In genomic region chr15:82166240-82167100, GRCm38 (mm10) we compare ENCODE assay signal across 9 mouse cellular contexts. TPM values are rescaled to one million over a fixed set of nuclear protein-coding genes. Genes with fewer than 3 reads are reported as not detected.
A peak's percentile ranks its signal among the peaks of the same experiment; 100 is the strongest.
DNase-seq lines count a peak whose midpoint lies in the region; ATAC-seq and TF ChIP-seq lines count a peak whose summit lies in the region.
"Had no signal": no experiment of that assay in that cellular context is flagged by ENCODE, and none has a peak within 500 bp of the region (broad histone marks: within the 10 kb centered on the region; RNA-seq: fewer than 3 reads in every experiment).

No protein-coding gene starts in this region.

- no peak for TF ChIP-seq EP300 in stomach, postnatal 0 days (optimal IDR thresholded peaks at IDR 0.05)

- in situ Hi-C loops in ES-E14 (cut with MboI; ENCODE audit: low sequenced_read_pairs in 2 of 2, unreplicated experiment in 2 of 2), result no loop called here

- peak overlapping the region; percentile 23; the same call in 1 of the 2 replicates for H3K9ac ChIP-seq in heart, embryonic 14.5 days (ENCODE audit: low read length)
- H3K9ac ChIP-seq in ES-E14 (ENCODE audit: insufficient read depth, low read depth, low read length, poor library complexity, severe bottlenecking), result peak overlapping the region; percentile 76; the same call in 1 of the 2 replicates
- H3K9ac ChIP-seq in hindbrain, embryonic 15.5 days, result no peak overlapping the region
- peak overlapping the region; percentile 59 for H3K9ac ChIP-seq in liver, embryonic 13.5 days
- H3K9ac ChIP-seq in stomach, postnatal 0 days (ENCODE audit: low read length), result peak overlapping the region; percentile 27

- no peak for TF ChIP-seq CTCF in stomach, postnatal 0 days (IDR thresholded peaks at IDR 0.05; ENCODE audit: low read depth)

- no peak for ATAC-seq in heart, embryonic 14.5 days (ENCODE audit: insufficient number of reproducible peaks, insufficient read depth, low FRiP score, low read depth)
- ATAC-seq in hindbrain, embryonic 15.5 days (ENCODE audit: low FRiP score, low read depth), result no peak
- no peak for ATAC-seq in liver, embryonic 13.5 days (ENCODE audit: low read depth)
- no peak for ATAC-seq in stomach, postnatal 0 days (ENCODE audit: low FRiP score, low TSS enrichment)
- ATAC-seq: Patski had no signal

- no peak overlapping the region for H3K4me3 ChIP-seq in heart, embryonic 14.5 days (ENCODE audit: control insufficient read depth in 1 of 2, insufficient read depth in 1 of 2, low read depth in 1 of 2, low read length in 2 of 2)
- peak overlapping the region; percentile 32 to 40 for H3K4me3 ChIP-seq in ES-E14 (ENCODE audit: insufficient read depth in 1 of 2, low read depth in 1 of 2, low read length in 2 of 2, poor library complexity in 1 of 2, severe bottlenecking in 1 of 2)
- H3K4me3 ChIP-seq in hindbrain, embryonic 15.5 days, result no peak overlapping the region
- H3K4me3 ChIP-seq in liver, embryonic 13.5 days (replicated peaks), result peak overlapping the region; percentile 7
- H3K4me3 ChIP-seq in stomach, postnatal 0 days (ENCODE audit: low read depth, low read length), result no peak overlapping the region

- H3K4me1 ChIP-seq in heart, embryonic 14.5 days (ENCODE audit: control insufficient read depth in 2 of 2, insufficient read depth in 2 of 2, low read length in 2 of 2), result peaks cover 41 to 72% of the 10 kb centered on the region in 2 experiments
- H3K4me1 ChIP-seq in ES-E14 (ENCODE audit: control insufficient read depth in 2 of 2, insufficient read depth in 2 of 2, low read length in 2 of 2, poor library complexity in 1 of 2), result peaks cover 15 to 40% of the 10 kb centered on the region in 2 experiments
- peaks cover 60% of the 10 kb centered on the region for H3K4me1 ChIP-seq in hindbrain, embryonic 15.5 days (replicated peaks)
- H3K4me1 ChIP-seq in liver, embryonic 13.5 days (replicated peaks), result peaks cover 79% of the 10 kb centered on the region
- peaks cover 8% of the 10 kb centered on the region for H3K4me1 ChIP-seq in stomach, postnatal 0 days (replicated peaks; ENCODE audit: control insufficient read depth, insufficient read depth)

- no peaks in the 10 kb centered on the region for H3K9me3 ChIP-seq in heart, embryonic 14.5 days (ENCODE audit: control insufficient read depth, low read length)
- no peaks in the 10 kb centered on the region for H3K9me3 ChIP-seq in ES-E14 (ENCODE audit: control insufficient read depth, insufficient read depth, low read depth, low read length)
- H3K9me3 ChIP-seq in hindbrain, embryonic 15.5 days, result no peaks in the 10 kb centered on the region
- H3K9me3 ChIP-seq in liver, embryonic 13.5 days (replicated peaks), result no peaks in the 10 kb centered on the region
- no peaks in the 10 kb centered on the region for H3K9me3 ChIP-seq in stomach, postnatal 0 days (ENCODE audit: control insufficient read depth, low read length)

- no peak overlapping the region for H3K27ac ChIP-seq in heart, embryonic 14.5 days (replicated peaks in 1 of 2; ENCODE audit: control insufficient read depth in 1 of 2, insufficient read depth in 1 of 2, low read depth in 2 of 2, low read length in 2 of 2)
- H3K27ac ChIP-seq in ES-E14 (ENCODE audit: insufficient read depth, low read depth, low read length, poor library complexity, severe bottlenecking), result peak overlapping the region; percentile 56; the same call in 1 of the 2 replicates
- H3K27ac ChIP-seq in hindbrain, embryonic 15.5 days (replicated peaks), result peak overlapping the region; percentile 39; the same call in 1 of the 2 replicates
- H3K27ac ChIP-seq in liver, embryonic 13.5 days, result peak overlapping the region; percentile 93
- H3K27ac ChIP-seq in stomach, postnatal 0 days (replicated peaks), result peak overlapping the region; percentile 88

- no peak for DNase-seq in heart, postnatal 14 days
- DNase-seq in ES-E14 (ENCODE audit: low read depth, low spot score), result no peak
- no peak for DNase-seq in liver, embryonic 13.5 days
- peak; percentile 55 for DNase-seq in stomach, postnatal 0 days (ENCODE audit: low spot score)
- DNase-seq in ovary, adult 18-20 months (ENCODE audit: low spot score), result no peak
- DNase-seq in frontal cortex, postnatal 36 days (ENCODE audit: low spot score in 2 of 2), result no peak

- WGBS in heart, embryonic 14.5 days, result 66% methylated on average over 22 of the region's 22 CpGs
- WGBS in hindbrain, embryonic 15.5 days, result 46% methylated on average over 22 of the region's 22 CpGs
- WGBS in liver, embryonic 13.5 days (ENCODE audit: insufficient replicate concordance), result 66% methylated on average over 22 of the region's 22 CpGs
- WGBS in stomach, postnatal 0 days, result 40% methylated on average over 22 of the region's 22 CpGs

- H3K4me2 ChIP-seq in heart, embryonic 14.5 days (ENCODE audit: low read length), result 0 out of 2 replicates have a peak overlapping the region, but pooled peaks have one; percentile 11
- no peak overlapping the region for H3K4me2 ChIP-seq in hindbrain, embryonic 15.5 days
- peak overlapping the region; percentile 47 for H3K4me2 ChIP-seq in liver, embryonic 13.5 days
- peak overlapping the region; percentile 23 for H3K4me2 ChIP-seq in stomach, postnatal 0 days (replicated peaks; ENCODE audit: low read depth)

- peaks cover 10% of the 10 kb centered on the region for H3K36me3 ChIP-seq in heart, embryonic 14.5 days (ENCODE audit: control insufficient read depth, insufficient read depth, low read length)
- H3K36me3 ChIP-seq in ES-E14 (ENCODE audit: control insufficient read depth, insufficient read depth, low read length, poor library complexity, severe bottlenecking), result peaks cover 20% of the 10 kb centered on the region
- 0 out of 2 replicates have a peak, but pooled peaks cover 8% of the 10 kb centered on the region for H3K36me3 ChIP-seq in hindbrain, embryonic 15.5 days
- peaks cover 19% of the 10 kb centered on the region for H3K36me3 ChIP-seq in liver, embryonic 13.5 days
- H3K36me3 ChIP-seq in stomach, postnatal 0 days (ENCODE audit: control insufficient read depth, insufficient read depth, low read length), result peaks cover 11% of the 10 kb centered on the region

- intact Hi-C loops in heart, postnatal 14 days (cut with DNase I), result no loop called here

- H3K27me3 ChIP-seq in heart, embryonic 14.5 days (ENCODE audit: control insufficient read depth, insufficient read depth, low read length), result no peaks in the 10 kb centered on the region
- H3K27me3 ChIP-seq in hindbrain, embryonic 15.5 days, result no peaks in the 10 kb centered on the region
- no peaks in the 10 kb centered on the region for H3K27me3 ChIP-seq in liver, embryonic 13.5 days
- H3K27me3 ChIP-seq in stomach, postnatal 0 days (ENCODE audit: control insufficient read depth, insufficient read depth, low read length), result no peaks in the 10 kb centered on the region
- H3K27me3 ChIP-seq: Patski had no signal

TF ChIP-seq in ES-E14, 5 proteins besides CTCF, POLR2A, EP300 and RAD21:
- TF ChIP-seq ZC3H11A (IDR thresholded peaks at IDR 0.05; ENCODE audit: borderline replicate concordance, low read depth, low read length), result no peak
- TF ChIP-seq ZNF384 (IDR thresholded peaks at IDR 0.05; ENCODE audit: low read depth, low read length), result no peak
- no peak for TF ChIP-seq CHD2 (IDR thresholded peaks at IDR 0.05; ENCODE audit: low read depth, low read length)
- TF ChIP-seq MAFK (IDR thresholded peaks at IDR 0.05; ENCODE audit: insufficient read depth, low read depth, low read length), result no peak
TF ChIP-seq in ES-E14: peak in this region for 0.

RNA-seq across cellular contexts. Expression of gene Srebf2, which starts 19.5 kb away (rescaled TPM):
- polyA plus RNA-seq in heart, embryonic 14.5 days (2014; fragmentation: Nextera tagmentation; extraction: Ambion mirVana), result 59.8 and 62.1 TPM in 2 replicates
- total RNA-seq in heart, postnatal 14 days (2021), result 10 to 100 TPM; 18.7 to 22.6 TPM
- 173 and 211 TPM in 2 replicates for total RNA-seq in ES-E14 (2012; rRNA removed)
- 204 and 209 TPM in 2 replicates for polyA plus RNA-seq in hindbrain, embryonic 15.5 days (2015; fragmentation: Nextera tagmentation; extraction: Ambion mirVana)
- polyA plus RNA-seq in liver, embryonic 13.5 days (2015; fragmentation: Nextera tagmentation; extraction: Ambion mirVana), result 64.2 and 70.2 TPM in 2 replicates
- 119 and 127 TPM in 2 replicates for polyA plus RNA-seq in stomach, postnatal 0 days (2015; fragmentation: Nextera tagmentation; extraction: Ambion mirVana)

RNA-seq across cellular contexts. Expression of gene Ccdc134, which starts 38.7 kb away (rescaled TPM):
- polyA plus RNA-seq in heart, embryonic 14.5 days (2014; fragmentation: Nextera tagmentation; extraction: Ambion mirVana), result 7.1 and 8.5 TPM in 2 replicates
- 1 to 10 TPM; 4.8 to 5.8 TPM for total RNA-seq in heart, postnatal 14 days (2021)
- total RNA-seq in ES-E14 (2012; rRNA removed), result 28.8 and 31.7 TPM in 2 replicates
- 11.6 and 12.0 TPM in 2 replicates for polyA plus RNA-seq in hindbrain, embryonic 15.5 days (2015; fragmentation: Nextera tagmentation; extraction: Ambion mirVana)
- 8.2 and 9.9 TPM in 2 replicates for polyA plus RNA-seq in liver, embryonic 13.5 days (2015; fragmentation: Nextera tagmentation; extraction: Ambion mirVana)
- polyA plus RNA-seq in stomach, postnatal 0 days (2015; fragmentation: Nextera tagmentation; extraction: Ambion mirVana), result 8.2 and 8.5 TPM in 2 replicates

RNA-seq across cellular contexts. Expression of gene Shisa8, which starts 46.1 kb away (rescaled TPM):
- 0.22 and 0.42 TPM in 2 replicates for polyA plus RNA-seq in heart, embryonic 14.5 days (2014; fragmentation: Nextera tagmentation; extraction: Ambion mirVana)
- total RNA-seq in heart, postnatal 14 days (2021), result under 1 TPM; 0.14 to 0.34 TPM
- 4.1 and 4.3 TPM in 2 replicates for total RNA-seq in ES-E14 (2012; rRNA removed)
- polyA plus RNA-seq in hindbrain, embryonic 15.5 days (2015; fragmentation: Nextera tagmentation; extraction: Ambion mirVana), result 2.9 and 4.6 TPM in 2 replicates
- polyA plus RNA-seq in liver, embryonic 13.5 days (2015; fragmentation: Nextera tagmentation; extraction: Ambion mirVana), result 0.08 and 0.10 TPM in 2 replicates
- polyA plus RNA-seq in stomach, postnatal 0 days (2015; fragmentation: Nextera tagmentation; extraction: Ambion mirVana), result 0.06 and 0.23 TPM in 2 replicates

RNA-seq across cellular contexts. Expression of gene Tnfrsf13c, which starts 57.7 kb away (rescaled TPM):
- 0.11 and 0.16 TPM in 2 replicates for polyA plus RNA-seq in heart, embryonic 14.5 days (2014; fragmentation: Nextera tagmentation; extraction: Ambion mirVana)
- under 1 TPM; 0.24 TPM for total RNA-seq in heart, postnatal 14 days (2021)
- 1.7 and 2.3 TPM in 2 replicates for total RNA-seq in ES-E14 (2012; rRNA removed)
- 0.37 and 0.69 TPM in 2 replicates for polyA plus RNA-seq in hindbrain, embryonic 15.5 days (2015; fragmentation: Nextera tagmentation; extraction: Ambion mirVana)
- polyA plus RNA-seq in liver, embryonic 13.5 days (2015; fragmentation: Nextera tagmentation; extraction: Ambion mirVana), result 0.38 and 0.87 TPM in 2 replicates
- not detected in 2 replicates for polyA plus RNA-seq in stomach, postnatal 0 days (2015; fragmentation: Nextera tagmentation; extraction: Ambion mirVana)

Comparison
In these comparisons a context has a peak if more than half of its experiments do, and no peak if none do; other contexts are left out.
1. H3K27ac ChIP-seq: peak in ES-E14 (single experiment), hindbrain, embryonic 15.5 days (single experiment), liver, embryonic 13.5 days (single experiment) and stomach, postnatal 0 days (single experiment); none in heart, embryonic 14.5 days (0 of 2).
2. H3K4me3 ChIP-seq: peak in ES-E14 (2 of 2) and liver, embryonic 13.5 days (single experiment); none in heart, embryonic 14.5 days (0 of 2), hindbrain, embryonic 15.5 days (single experiment) and stomach, postnatal 0 days (single experiment).